Mouse (Mus musculus): ENCODE results near the gene Hddc3. TPM values are rescaled to one million over a fixed set of nuclear protein-coding genes. Genes with fewer than 3 reads are reported as not detected.

The Hddc3 gene
- polyA plus RNA-seq, 1 experiment from 2014 or later: 9.7 TPM

DNA sequence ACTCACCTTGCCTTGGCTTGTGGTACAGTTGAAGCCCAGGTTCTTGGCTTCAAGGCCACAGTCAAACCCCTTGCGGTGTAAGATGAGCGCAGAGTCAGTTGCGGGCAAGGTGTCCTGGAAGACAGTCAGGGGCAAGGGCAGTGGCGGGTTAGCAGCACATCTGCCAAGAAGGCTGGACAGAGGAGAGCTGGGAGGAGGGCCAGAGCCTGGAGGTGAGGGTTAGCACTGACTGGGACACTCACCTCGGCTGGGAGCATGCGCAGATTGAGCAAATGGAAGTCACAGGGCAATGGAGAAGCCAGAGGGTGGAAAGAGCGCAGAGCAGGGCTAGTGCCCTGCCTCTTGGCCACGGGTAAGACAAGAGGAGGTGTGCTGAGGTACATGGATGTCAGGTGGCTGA, 10.0 kb downstream of the Hddc3 start:
- DNase-seq (ENCODE audit: low spot score): no peak
- Histone ChIP-seq H3K4me2 (no peak overlapping the region), H3K4me1 (replicated peaks; ENCODE audit: control insufficient read depth, insufficient read depth, low read length) (0 out of 2 replicates have a peak, but pooled peaks cover 7% of the 10 kb centered on the region), H3K27ac (ENCODE audit: low read depth, low read length) (no peak overlapping the region), H3K27me3 (replicated peaks; ENCODE audit: control insufficient read depth, insufficient read depth, low read length) (no peaks in the 10 kb centered on the region), H3K4me3 (ENCODE audit: low read depth, low read length) (no peak overlapping the region), H3K9me3 (ENCODE audit: control insufficient read depth, low read length) (no peaks in the 10 kb centered on the region), H3K9ac (ENCODE audit: low read depth, low read length) (no peak overlapping the region), H3K36me3 (ENCODE audit: control insufficient read depth, insufficient read depth, low read length) (peaks cover 11% of the 10 kb centered on the region)
- WGBS: 91% methylated on average over 8 of the region's 8 CpGs
- ATAC-seq (replicated peaks; ENCODE audit: low FRiP score): no peak

GRCm38 (mm10) chr7:80356351-80356750, 13.4 kb downstream of the Hddc3 start:
- no peak for ATAC-seq (replicated peaks; ENCODE audit: low FRiP score)
- no peaks in the 10 kb centered on the region for H3K27me3 ChIP-seq (replicated peaks; ENCODE audit: control insufficient read depth, insufficient read depth, low read length)
- no peaks in the 10 kb centered on the region for H3K9me3 ChIP-seq (ENCODE audit: control insufficient read depth, low read length)
- H3K4me3 ChIP-seq (ENCODE audit: low read depth, low read length): no peak overlapping the region
- WGBS: 92% methylated on average over 13 of the region's 13 CpGs
- H3K4me2 ChIP-seq: no peak overlapping the region
- H3K4me1 ChIP-seq (replicated peaks; ENCODE audit: control insufficient read depth, insufficient read depth, low read length): no peaks in the 10 kb centered on the region
- no peak for DNase-seq (ENCODE audit: low spot score)
- H3K27ac ChIP-seq (ENCODE audit: low read depth, low read length): no peak overlapping the region
- no peak overlapping the region for H3K9ac ChIP-seq (ENCODE audit: low read depth, low read length)
- H3K36me3 ChIP-seq (ENCODE audit: control insufficient read depth, insufficient read depth, low read length): peaks cover 25% of the 10 kb centered on the region

DNA sequence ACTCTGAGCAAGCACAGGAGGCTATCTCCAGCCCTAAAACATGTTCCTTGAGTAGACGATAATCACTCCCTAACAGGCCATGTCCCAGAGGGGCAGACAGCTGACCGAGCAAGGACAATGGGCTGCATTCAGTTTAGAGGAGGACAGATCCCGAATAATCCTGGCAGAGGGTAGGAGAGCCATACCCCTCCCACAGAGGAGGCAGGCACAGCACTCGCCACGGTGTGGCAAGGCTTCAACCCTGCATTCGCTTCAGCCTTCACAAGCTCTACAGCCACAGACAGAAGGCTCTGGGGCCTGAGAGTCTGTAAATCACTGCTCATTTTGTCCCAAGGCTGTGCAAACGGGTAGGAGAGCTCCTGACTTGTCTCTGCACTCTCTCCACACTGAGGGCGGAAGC, 14.3 kb downstream of the Hddc3 start:
- no peak overlapping the region for H3K9ac ChIP-seq (ENCODE audit: low read depth, low read length)
- no peaks in the 10 kb centered on the region for H3K27me3 ChIP-seq (replicated peaks; ENCODE audit: control insufficient read depth, insufficient read depth, low read length)
- H3K4me1 ChIP-seq (replicated peaks; ENCODE audit: control insufficient read depth, insufficient read depth, low read length): no peaks in the 10 kb centered on the region
- no peak overlapping the region for H3K27ac ChIP-seq (ENCODE audit: low read depth, low read length)
- H3K4me2 ChIP-seq: no peak overlapping the region
- H3K36me3 ChIP-seq (ENCODE audit: control insufficient read depth, insufficient read depth, low read length): peaks cover 23% of the 10 kb centered on the region
- WGBS: 81% methylated on average over 8 of the region's 8 CpGs
- no peak overlapping the region for H3K4me3 ChIP-seq (ENCODE audit: low read depth, low read length)
- no peak for ATAC-seq (replicated peaks; ENCODE audit: low FRiP score)
- no peaks in the 10 kb centered on the region for H3K9me3 ChIP-seq (ENCODE audit: control insufficient read depth, low read length)
- DNase-seq (ENCODE audit: low spot score): no peak

DNA sequence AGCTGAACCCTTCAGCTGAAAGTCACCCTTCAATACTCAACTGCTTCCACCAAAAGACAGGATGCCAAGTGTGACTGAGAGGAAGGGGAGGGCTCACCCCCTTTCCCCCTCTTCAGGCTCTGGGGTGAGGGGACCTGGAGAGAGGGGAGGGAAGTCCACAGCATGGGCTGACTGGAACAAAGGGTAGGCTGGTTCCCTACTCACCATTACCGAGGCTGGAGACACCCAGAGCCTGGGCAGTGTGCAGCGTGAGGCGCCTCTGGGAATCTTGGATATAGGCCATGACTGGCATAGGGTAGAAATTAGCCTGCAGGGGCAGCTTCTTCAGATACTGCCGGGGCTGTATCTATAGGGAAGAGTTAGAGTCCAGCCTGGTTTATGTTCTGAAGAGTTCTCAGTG, 15.1 kb downstream of the Hddc3 start:
- no peaks in the 10 kb centered on the region for H3K4me1 ChIP-seq (replicated peaks; ENCODE audit: control insufficient read depth, insufficient read depth, low read length)
- H3K27me3 ChIP-seq (replicated peaks; ENCODE audit: control insufficient read depth, insufficient read depth, low read length): no peaks in the 10 kb centered on the region
- ATAC-seq (replicated peaks; ENCODE audit: low FRiP score) (no peak), DNase-seq (ENCODE audit: low spot score) (no peak)
- H3K9ac ChIP-seq (ENCODE audit: low read depth, low read length): no peak overlapping the region
- no peak overlapping the region for H3K27ac ChIP-seq (ENCODE audit: low read depth, low read length)
- no peak overlapping the region for H3K4me2 ChIP-seq
- WGBS: 86% methylated on average over 4 of the region's 4 CpGs
- H3K36me3 ChIP-seq (ENCODE audit: control insufficient read depth, insufficient read depth, low read length): peaks cover 27% of the 10 kb centered on the region
- H3K4me3 ChIP-seq (ENCODE audit: low read depth, low read length): no peak overlapping the region
- no peaks in the 10 kb centered on the region for H3K9me3 ChIP-seq (ENCODE audit: control insufficient read depth, low read length)

GRCm38 (mm10) chr7:80360435-80360834, 17.5 kb downstream of the Hddc3 start:
- ATAC-seq (replicated peaks; ENCODE audit: low FRiP score) (no peak), DNase-seq (ENCODE audit: low spot score) (no peak)
- H3K27me3 ChIP-seq (replicated peaks; ENCODE audit: control insufficient read depth, insufficient read depth, low read length): no peaks in the 10 kb centered on the region
- no peaks in the 10 kb centered on the region for H3K4me1 ChIP-seq (replicated peaks; ENCODE audit: control insufficient read depth, insufficient read depth, low read length)
- H3K4me2 ChIP-seq: no peak overlapping the region
- H3K4me3 ChIP-seq (ENCODE audit: low read depth, low read length): no peak overlapping the region
- no peak overlapping the region for H3K9ac ChIP-seq (ENCODE audit: low read depth, low read length)
- H3K9me3 ChIP-seq (ENCODE audit: control insufficient read depth, low read length): no peaks in the 10 kb centered on the region
- H3K27ac ChIP-seq (ENCODE audit: low read depth, low read length): no peak overlapping the region
- H3K36me3 ChIP-seq (ENCODE audit: control insufficient read depth, insufficient read depth, low read length): peaks cover 39% of the 10 kb centered on the region
- 54% methylated on average over 3 of the region's 3 CpGs for WGBS

GRCm38 (mm10) chr7:80365759-80366158, 22.9 kb downstream of the Hddc3 start:
- H3K4me2 ChIP-seq: no peak overlapping the region
- 88% methylated on average over 2 of the region's 2 CpGs for whole genome bisulfite sequencing

GRCm38 (mm10) chr7:80367232-80367631, 24.3 kb downstream of the Hddc3 start:
- peaks cover 12% of the 10 kb centered on the region for H3K4me1 ChIP-seq (replicated peaks; ENCODE audit: control insufficient read depth, insufficient read depth, low read length)
- H3K27ac ChIP-seq (ENCODE audit: low read depth, low read length): no peak overlapping the region
- DNase-seq (ENCODE audit: low spot score) (no peak), ATAC-seq (replicated peaks; ENCODE audit: low FRiP score) (no peak)
- no peak overlapping the region for H3K9ac ChIP-seq (ENCODE audit: low read depth, low read length)
- no peaks in the 10 kb centered on the region for H3K27me3 ChIP-seq (replicated peaks; ENCODE audit: control insufficient read depth, insufficient read depth, low read length)
- peaks cover 28% of the 10 kb centered on the region for H3K36me3 ChIP-seq (ENCODE audit: control insufficient read depth, insufficient read depth, low read length)
- H3K4me3 ChIP-seq (ENCODE audit: low read depth, low read length): no peak overlapping the region
- H3K4me2 ChIP-seq: no peak overlapping the region
- no peaks in the 10 kb centered on the region for H3K9me3 ChIP-seq (ENCODE audit: control insufficient read depth, low read length)
- 90% methylated on average over 7 of the region's 7 CpGs for WGBS

More at GRCm38 (mm10) chr7:80365759-80366158, 22.9 kb downstream of the Hddc3 start:
- Histone ChIP-seq H3K36me3 (ENCODE audit: control insufficient read depth, insufficient read depth, low read length) (peaks cover 33% of the 10 kb centered on the region), H3K27ac (ENCODE audit: low read depth, low read length) (no peak overlapping the region), H3K27me3 (replicated peaks; ENCODE audit: control insufficient read depth, insufficient read depth, low read length) (no peaks in the 10 kb centered on the region), H3K9me3 (ENCODE audit: control insufficient read depth, low read length) (no peaks in the 10 kb centered on the region), H3K4me3 (ENCODE audit: low read depth, low read length) (no peak overlapping the region), H3K4me1 (replicated peaks; ENCODE audit: control insufficient read depth, insufficient read depth, low read length) (peaks cover 5% of the 10 kb centered on the region; the same call in 1 of the 2 replicates), H3K9ac (ENCODE audit: low read depth, low read length) (no peak overlapping the region)
- ATAC-seq (replicated peaks; ENCODE audit: low FRiP score) (no peak), DNase-seq (ENCODE audit: low spot score) (no peak)

- Histone ChIP-seq H3K4me3 (ENCODE audit: low read depth, low read length) (no peak overlapping the region), H3K27ac (ENCODE audit: low read depth, low read length) (no peak overlapping the region), H3K9ac (ENCODE audit: low read depth, low read length) (no peak overlapping the region), H3K36me3 (ENCODE audit: control insufficient read depth, insufficient read depth, low read length) (peaks cover 23% of the 10 kb centered on the region), H3K4me1 (replicated peaks; ENCODE audit: control insufficient read depth, insufficient read depth, low read length) (peaks cover 12% of the 10 kb centered on the region), H3K9me3 (ENCODE audit: control insufficient read depth, low read length) (no peaks in the 10 kb centered on the region), H3K4me2 (no peak overlapping the region), H3K27me3 (replicated peaks; ENCODE audit: control insufficient read depth, insufficient read depth, low read length) (no peaks in the 10 kb centered on the region)
- no peak for DNase-seq (ENCODE audit: low spot score)
- 85% methylated on average over 9 of the region's 9 CpGs for WGBS
- no peak for ATAC-seq (replicated peaks; ENCODE audit: low FRiP score)
Measured at GRCm38 (mm10) chr7:80368009-80368408, 25.1 kb downstream of the Hddc3 start.

DNA sequence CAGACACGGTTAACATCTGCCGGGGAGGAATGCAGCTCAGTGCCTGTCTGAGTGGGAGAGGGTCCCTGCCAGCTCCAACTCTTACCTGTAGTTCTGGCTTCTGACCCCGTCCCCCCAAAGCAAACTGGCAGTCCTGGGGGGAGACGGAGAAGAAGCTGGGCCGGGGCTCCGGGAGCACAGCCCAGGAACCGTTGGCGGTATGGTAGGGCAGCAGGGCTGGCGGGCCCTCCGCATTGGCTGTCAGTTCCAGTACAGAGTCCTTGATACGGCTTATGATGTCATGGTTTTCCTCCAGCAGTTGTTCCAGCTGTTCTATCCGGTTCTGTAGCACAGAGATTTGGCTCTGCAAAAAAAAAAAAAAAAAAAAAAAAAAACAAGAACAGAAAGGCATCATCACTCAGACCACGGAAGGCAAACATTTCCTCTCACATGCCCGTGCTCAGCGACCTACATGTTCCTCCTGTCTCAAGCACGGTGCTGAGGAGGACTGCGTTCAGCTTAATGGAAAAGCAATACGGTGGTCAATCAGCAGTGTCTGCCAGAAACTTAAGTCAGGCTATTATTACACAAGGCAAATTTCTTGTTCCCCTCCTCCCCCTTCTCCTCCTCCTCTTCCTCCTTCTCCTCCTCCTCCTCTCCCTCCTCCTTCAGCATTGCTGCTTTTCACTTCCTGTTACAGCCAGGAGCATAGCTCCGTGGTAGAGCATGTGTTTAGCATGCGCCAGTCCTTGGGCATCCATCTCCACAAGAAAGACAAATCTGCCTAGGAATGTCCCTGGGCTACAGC, 25.9 kb downstream of the Hddc3 start:
- no peak for ATAC-seq (replicated peaks; ENCODE audit: low FRiP score)
- Histone ChIP-seq H3K4me2 (peak overlapping the region; percentile 97; the same call in 1 of the 2 replicates), H3K4me1 (replicated peaks; ENCODE audit: control insufficient read depth, insufficient read depth, low read length) (peaks cover 12% of the 10 kb centered on the region), H3K36me3 (ENCODE audit: control insufficient read depth, insufficient read depth, low read length) (peaks cover 16% of the 10 kb centered on the region), H3K9me3 (ENCODE audit: control insufficient read depth, low read length) (no peaks in the 10 kb centered on the region), H3K4me3 (ENCODE audit: low read depth, low read length) (no peak overlapping the region), H3K27ac (ENCODE audit: low read depth, low read length) (no peak overlapping the region), H3K9ac (ENCODE audit: low read depth, low read length) (no peak overlapping the region), H3K27me3 (replicated peaks; ENCODE audit: control insufficient read depth, insufficient read depth, low read length) (no peaks in the 10 kb centered on the region)
- WGBS: 72% methylated on average over 20 of the region's 20 CpGs
- no peak for DNase-seq (ENCODE audit: low spot score)
